Mouse (Mus musculus): ENCODE results near the gene Eml4. TPM values are rescaled to one million over a fixed set of nuclear protein-coding genes. Genes with fewer than 3 reads are reported as not detected.

The Eml4 gene
- total RNA-seq, 2 experiments from 2014 or later, result 33.4 to 35.0 TPM

- no peak for DNase-seq (ENCODE audit: low spot score in 2 of 2)
Observed at GRCm38 (mm10) chr17:83340895-83341524, 9.7 kb upstream of the Eml4 start.

GRCm38 (mm10) chr17:83344226-83344625 is 6.5 kb upstream of the Eml4 start:
- DNase-seq (ENCODE audit: low spot score in 2 of 2), result no peak

- DNase-seq (ENCODE audit: low spot score in 2 of 2), result no peak
Observed at GRCm38 (mm10) chr17:83348056-83348822, 2.5 kb upstream of the Eml4 start.

GRCm38 (mm10) chr17:83351119-83351531 is 394 bp downstream of the Eml4 start:
- no peak for DNase-seq (ENCODE audit: low spot score in 2 of 2)

GRCm38 (mm10) chr17:83351601-83352413 is 1.1 kb downstream of the Eml4 start:
- peak in 1 of 2 experiments; percentile 17 for DNase-seq (ENCODE audit: low spot score in 2 of 2)

GRCm38 (mm10) chr17:83352456-83352855 is 1.7 kb downstream of the Eml4 start:
- no peak for DNase-seq (ENCODE audit: low spot score in 2 of 2)

- DNase-seq (ENCODE audit: low spot score in 2 of 2), result no peak
Observed at GRCm38 (mm10) chr17:83353011-83353410, 2.3 kb downstream of the Eml4 start.

- no peak for DNase-seq (ENCODE audit: low spot score in 2 of 2)
Observed at GRCm38 (mm10) chr17:83353460-83353859, 2.7 kb downstream of the Eml4 start.

- DNase-seq (ENCODE audit: low spot score in 2 of 2), result no peak
Observed at GRCm38 (mm10) chr17:83355481-83355880, 4.8 kb downstream of the Eml4 start.

- DNase-seq (ENCODE audit: low spot score in 2 of 2), result no peak
Observed at GRCm38 (mm10) chr17:83359934-83360333, 9.2 kb downstream of the Eml4 start.

GRCm38 (mm10) chr17:83360796-83361566 is 10.2 kb downstream of the Eml4 start:
- DNase-seq (ENCODE audit: low spot score in 2 of 2), result no peak

GRCm38 (mm10) chr17:83363081-83363480 is 12.3 kb downstream of the Eml4 start:
- DNase-seq (ENCODE audit: low spot score in 2 of 2), result no peak

GRCm38 (mm10) chr17:83364296-83364695 is 13.6 kb downstream of the Eml4 start:
- DNase-seq (ENCODE audit: low spot score in 2 of 2), result no peak

GRCm38 (mm10) chr17:83365130-83365529 is 14.4 kb downstream of the Eml4 start:
- no peak for DNase-seq (ENCODE audit: low spot score in 2 of 2)

GRCm38 (mm10) chr17:83365614-83366355 is 15.1 kb downstream of the Eml4 start:
- no peak for DNase-seq (ENCODE audit: low spot score in 2 of 2)

- no peak for DNase-seq (ENCODE audit: low spot score in 2 of 2)
Observed at GRCm38 (mm10) chr17:83367387-83367786, 16.7 kb downstream of the Eml4 start.

GRCm38 (mm10) chr17:83374123-83374522 is 23.4 kb downstream of the Eml4 start:
- DNase-seq (ENCODE audit: low spot score in 2 of 2), result no peak

GRCm38 (mm10) chr17:83375848-83376247 is 25.1 kb downstream of the Eml4 start:
- no peak for DNase-seq (ENCODE audit: low spot score in 2 of 2)

GRCm38 (mm10) chr17:83376801-83377200 is 26.1 kb downstream of the Eml4 start:
- DNase-seq (ENCODE audit: low spot score in 2 of 2), result no peak

- DNase-seq (ENCODE audit: low spot score in 2 of 2), result no peak
Observed at GRCm38 (mm10) chr17:83377755-83378443, 27.2 kb downstream of the Eml4 start.
